Mouse (Mus musculus) spleen, postnatal 36 days (tissue): ENCODE data around the gene Sema3a.
"Not testable (repeated sequence)": the region's sequence is repeated elsewhere in the genome, so short reads cannot be mapped to it uniquely, and the experiment has no call there.

Experiments used
- DNase-seq, 2 experiments: peaks; one replicate each; pipeline ENCODE4 v3.0.0; 2022; ENCODE audit warnings: low spot score in 2 of 2, mixed read lengths in 1 of 2

Sema3a gene

DNA sequence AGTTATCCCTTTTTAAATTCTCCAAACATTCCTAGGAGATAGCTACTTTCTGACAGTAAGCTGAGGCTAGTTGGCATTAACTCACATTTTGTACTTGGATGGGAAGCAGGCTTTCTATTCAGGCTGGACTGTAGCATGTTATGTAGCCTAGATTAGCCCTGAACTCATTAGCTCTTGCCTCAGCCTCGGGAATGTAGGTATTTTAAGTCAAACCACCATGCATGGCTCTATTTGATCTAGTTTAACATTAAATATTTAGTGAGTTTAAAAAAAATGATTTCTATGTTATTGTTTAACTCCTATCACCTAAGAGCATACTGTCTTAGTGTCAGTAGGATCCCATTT is 423.0 kb downstream of the Sema3a start:
- no peak for DNase-seq

DNA sequence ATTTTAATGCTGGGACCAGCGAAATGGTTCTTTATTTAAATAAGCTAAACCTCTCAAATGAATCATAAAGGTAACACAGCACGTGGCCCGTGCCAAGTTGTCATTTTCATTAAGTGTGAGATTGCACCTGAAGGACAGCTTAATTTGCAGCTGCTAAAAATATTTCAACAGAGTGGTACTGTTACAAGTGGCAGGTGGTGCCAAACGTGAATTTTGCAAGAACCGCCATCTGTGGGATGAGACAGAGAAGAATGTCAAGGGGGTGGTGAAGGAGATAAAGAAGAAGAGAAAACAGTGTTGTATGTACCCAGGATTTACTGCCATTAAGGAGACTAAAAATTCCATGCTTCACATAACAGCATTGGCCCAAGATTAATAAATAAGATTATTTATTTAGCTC is 423.9 kb downstream of the Sema3a start:
- no peak for DNase-seq

DNA sequence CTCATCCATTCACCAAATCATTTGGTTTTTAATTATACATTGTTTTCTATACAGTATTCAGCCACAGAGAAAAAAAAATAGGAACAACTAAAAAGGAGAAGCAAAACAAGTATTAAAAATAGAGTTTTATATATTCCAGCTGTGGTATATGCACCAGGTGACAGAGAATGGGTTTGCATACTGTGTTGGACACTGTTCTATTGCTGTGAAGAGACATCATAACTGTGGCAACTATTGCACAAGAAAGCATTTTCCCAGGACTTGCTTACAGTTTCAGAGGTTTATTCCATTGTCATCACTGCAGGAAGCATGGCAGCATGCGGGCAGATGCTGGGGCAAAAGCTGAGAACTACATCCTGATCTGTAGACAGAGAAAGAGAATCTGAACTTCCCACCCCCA is 425.7 kb downstream of the Sema3a start:
- no peak for DNase-seq

DNA sequence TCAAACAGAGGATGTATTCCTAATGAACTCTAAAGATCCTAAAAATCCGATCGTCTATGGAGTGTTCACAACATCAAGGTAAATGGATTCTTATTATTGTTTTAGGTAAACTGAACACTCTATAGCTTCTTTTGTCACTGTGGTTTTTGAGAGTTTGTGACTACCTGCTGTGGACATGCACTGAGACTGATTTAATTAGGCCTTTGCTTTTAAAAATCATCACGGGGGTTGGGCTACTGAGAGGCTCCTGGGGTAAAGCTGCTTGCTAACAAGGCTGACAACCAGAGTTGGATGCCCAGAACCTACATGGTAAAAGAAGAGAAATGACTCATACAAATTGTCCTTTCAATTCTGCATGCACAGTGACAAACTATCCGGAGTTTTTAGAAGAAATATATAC is 432.0 kb downstream of the Sema3a start:
- no peak for DNase-seq

DNA sequence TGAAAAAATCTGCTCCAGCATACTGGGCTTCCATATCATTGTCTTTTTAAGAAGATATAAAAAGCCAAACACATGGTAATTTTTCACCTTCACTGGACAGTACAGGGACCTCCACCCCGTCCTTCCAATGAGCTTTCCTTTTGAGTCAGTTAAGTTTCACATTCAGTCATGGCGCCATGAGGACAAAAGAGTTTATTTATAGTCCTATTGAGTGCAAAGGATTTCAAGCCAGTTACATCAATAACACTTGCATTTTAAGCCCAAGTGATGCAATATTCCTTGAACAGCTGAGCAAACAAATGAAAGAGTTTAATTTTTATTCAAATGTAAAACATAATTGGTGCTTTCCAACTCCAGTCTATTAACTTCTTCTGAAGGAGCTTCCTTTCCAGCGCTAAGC is 448.7 kb downstream of the Sema3a start:
- DNase-seq: no peak

DNA sequence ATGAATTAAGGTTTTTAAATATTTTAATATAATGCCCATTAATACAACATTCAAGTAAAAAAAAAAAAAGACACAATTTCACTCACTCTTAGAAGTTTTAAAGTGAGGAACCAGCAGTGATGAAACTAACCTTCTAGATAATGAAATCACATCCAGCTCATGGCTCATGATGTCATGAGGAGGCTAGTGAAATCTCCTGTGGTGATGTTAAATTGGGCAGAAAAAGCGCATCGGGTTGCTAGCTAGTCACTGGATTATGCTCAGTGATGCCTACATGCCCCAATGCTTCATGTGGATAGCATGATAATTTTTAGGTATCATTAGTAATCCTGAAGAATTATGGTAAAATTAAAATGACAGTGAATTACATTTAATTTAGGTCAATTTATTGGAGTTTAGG is 453.9 kb downstream of the Sema3a start:
- no peak for DNase-seq

DNA sequence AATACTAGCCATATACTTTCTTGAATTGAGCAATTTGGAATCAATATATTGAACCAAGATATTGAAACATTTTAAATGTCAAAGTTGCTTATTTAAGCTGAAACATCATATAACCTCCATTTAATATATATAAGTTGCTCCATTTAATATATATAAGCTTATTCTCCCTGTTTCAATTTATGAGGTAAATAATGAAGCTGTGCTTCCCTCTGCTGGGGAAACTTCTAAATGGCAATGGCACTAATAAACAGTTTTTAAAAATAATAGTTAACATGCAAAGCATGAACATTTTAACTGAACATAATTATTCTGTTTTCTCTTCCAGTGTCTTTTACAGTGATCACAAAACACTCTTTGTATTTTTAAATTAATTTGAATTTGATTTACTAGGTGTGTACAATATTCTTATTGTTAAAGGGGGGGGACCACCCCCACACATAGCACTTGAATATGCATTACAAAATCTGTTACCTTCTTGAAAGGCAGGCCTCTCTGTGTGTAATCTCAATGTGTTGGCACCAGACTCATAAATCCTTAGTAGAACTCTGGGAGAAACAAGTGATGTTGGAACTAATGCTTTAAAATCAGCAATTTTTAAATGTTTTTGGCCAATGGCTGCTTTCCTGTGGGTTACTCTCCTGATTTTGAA is 460.5 kb downstream of the Sema3a start:
- DNase-seq: no peak

DNA sequence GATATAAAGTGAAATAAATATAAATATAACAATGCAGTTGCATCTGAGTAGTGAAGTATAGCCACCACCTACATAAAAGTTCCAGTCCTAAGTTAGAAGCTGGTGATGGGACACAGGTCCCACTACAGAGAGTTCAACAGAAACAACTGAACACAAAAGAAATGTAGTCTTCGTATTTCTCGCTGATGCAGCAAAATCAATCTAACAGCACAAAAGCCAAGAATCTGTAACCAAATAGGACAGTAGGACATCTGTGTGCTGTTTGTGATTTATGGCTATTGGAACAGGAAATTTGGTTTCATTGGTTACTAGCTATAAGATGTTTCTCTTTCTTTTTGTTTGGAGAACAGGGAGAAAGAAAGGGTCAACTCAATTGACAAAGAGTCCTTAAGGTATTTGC is 469.2 kb downstream of the Sema3a start:
- no peak for DNase-seq

DNA sequence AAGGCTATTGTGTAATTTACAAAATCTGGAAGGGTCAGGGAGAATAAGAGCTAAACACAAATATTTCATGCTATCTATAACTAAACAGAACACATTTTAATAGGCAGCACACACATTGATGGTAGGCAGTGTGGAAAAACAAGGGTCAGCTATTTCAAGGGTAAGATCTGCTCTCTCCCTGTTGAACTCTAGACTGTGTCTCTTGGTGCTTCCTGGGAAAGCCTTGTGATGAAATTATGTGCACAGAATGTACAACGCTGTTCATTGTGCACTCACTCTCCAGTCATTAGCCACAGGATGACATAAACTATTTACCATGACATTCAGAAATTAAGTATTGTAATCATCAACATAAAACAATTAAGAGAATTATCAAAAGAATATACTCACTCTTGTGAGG is 486.4 kb downstream of the Sema3a start:
- no peak for DNase-seq

DNA sequence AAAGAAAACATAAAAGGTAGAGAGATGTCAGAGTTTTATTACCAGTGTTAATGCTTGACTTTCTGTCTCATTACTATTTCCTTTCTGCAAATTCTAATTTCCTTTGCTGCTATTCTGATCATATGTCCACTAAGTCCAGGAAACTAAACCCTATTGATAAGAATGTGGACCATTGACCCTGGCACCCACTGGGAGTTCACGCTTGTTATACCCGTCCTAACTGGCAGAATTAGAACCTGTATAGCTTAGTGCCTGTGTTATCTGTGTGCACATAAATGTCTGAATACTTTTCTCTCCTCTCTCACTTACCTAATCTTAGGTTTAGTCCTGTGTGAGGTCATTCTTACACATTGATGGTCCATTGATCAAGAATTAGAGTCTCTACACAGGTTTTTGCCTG is 486.9 kb downstream of the Sema3a start:
- no peak for DNase-seq

DNA sequence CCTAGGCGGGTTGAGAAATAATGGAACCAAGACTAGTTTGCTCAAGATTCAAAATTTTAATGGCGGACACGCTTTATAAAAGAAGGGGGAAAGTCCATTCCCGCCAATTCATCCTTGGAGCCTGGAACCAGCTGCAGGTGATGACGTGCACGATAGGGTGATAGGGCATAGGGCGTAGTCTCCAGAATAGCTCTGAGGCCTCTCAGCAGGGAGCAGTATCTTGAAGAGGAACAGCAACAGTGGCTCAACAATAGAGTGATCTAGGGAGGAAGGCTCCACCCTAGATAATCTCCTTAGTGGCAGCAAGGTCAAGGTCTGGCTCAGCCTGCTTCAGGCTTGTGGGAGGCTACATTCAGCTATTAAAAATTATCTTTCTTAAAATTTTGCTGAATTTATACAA is 489.4 kb downstream of the Sema3a start:
- not testable (repeated sequence) for DNase-seq

DNA sequence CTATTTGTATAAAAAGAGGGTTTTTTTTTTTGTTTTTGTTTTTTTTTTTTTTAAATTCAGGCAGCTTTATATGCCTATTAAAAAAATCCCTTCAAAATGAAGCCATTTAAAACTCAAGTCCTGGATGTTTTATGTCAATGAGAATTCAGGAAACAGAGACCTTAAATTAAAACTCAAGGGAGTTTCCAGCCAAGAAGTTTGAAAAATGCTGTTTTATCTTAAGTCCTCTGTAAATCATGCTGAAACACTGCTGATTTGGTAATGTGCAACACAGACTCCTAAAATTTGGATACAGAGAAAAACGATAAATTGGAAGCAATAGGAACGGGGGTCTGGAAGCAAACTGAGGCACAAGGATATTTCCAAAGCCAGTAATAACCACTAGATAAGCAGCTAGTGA is 490.7 kb downstream of the Sema3a start:
- no peak for DNase-seq

DNA sequence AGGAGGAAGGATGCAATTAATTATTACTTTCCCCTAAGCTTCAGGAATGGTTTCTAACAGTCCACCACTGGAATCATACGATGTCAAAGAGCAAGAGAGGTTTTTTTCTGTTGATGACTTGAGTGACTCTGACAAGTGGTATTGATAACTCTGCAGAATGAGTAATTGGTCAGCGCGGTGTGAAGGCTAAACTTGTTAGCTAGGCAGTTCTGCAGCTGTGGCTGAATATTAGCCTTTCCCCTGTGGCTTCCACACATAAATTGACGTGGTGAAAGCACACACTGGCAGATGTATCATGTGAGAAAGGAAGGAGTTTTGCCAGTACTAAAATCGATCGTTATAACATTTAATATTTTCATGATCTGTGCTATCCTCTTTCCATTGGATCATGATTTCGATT is 497.4 kb downstream of the Sema3a start:
- DNase-seq: no peak

DNA sequence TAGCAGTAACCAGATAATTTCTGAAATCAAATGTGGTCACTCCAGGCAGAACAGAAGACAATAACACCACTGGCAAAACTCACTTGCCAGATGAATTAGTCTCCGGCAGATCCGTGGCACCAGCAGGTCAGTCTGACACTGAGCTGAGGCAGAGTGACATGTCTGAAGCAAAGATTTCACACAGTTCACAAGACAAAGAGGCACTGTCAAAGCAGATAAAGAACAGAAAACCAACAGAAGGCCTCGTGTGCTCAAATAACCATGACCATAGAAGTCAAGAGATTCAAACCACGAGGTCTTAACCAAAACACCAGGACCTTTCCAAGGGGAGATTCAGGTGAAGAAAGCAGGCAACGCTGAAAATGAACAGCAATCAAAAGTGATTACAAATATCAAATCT is 499.5 kb downstream of the Sema3a start:
- DNase-seq: no peak

DNA sequence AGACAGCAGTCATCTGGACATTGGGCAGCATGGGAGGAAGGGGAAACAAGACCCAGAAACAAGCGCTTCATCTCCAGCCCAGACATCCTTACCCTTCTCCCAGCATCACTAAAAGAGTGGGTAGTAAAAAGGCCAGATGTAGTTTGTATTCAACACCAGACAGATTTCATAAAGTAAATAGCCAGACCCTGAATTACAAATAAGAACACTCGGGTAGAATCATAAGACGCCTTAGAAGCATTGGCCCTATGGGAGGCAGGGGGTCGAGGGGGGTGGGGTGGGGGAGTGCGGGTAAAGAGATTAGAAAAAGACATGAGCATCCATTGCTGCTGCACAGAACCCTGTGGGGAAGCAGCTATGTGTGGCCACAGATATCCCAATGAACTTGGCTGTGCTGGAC is 500.9 kb downstream of the Sema3a start:
- no peak for DNase-seq

DNA sequence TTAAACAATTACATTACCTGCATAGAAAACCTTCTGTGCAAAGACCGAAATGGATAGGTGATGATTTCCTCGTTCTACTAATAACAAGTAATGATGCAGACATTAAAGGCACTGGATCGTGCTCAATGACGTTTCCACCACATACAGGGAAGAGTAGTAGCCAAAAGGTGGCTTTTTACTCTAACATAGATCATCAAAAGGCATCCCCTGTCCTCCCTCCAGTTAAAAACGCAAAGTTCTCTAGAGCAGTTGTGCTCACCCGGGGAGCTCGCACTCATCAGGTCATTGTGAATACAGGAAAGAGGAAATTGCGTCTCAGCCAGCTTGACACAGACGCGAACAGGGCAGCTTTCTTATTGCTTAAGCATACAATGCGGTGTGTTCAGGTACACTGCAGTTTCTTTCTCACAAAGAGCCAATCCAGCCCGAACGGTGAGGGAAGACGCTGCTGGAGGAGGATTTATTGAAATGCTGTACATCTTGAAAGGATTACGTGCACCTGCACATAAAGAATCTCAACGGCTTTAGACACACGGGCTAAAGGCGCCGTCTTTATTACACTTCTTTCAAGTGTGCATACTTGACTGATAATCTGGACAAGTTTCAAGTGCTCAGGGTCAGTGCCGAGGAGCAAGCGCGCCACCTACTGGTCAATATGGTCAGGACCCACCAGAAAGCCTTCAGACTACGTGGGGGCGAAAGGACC is 503.5 kb downstream of the Sema3a start:
- DNase-seq: peak in 1 of 2 experiments; percentile 10

DNA sequence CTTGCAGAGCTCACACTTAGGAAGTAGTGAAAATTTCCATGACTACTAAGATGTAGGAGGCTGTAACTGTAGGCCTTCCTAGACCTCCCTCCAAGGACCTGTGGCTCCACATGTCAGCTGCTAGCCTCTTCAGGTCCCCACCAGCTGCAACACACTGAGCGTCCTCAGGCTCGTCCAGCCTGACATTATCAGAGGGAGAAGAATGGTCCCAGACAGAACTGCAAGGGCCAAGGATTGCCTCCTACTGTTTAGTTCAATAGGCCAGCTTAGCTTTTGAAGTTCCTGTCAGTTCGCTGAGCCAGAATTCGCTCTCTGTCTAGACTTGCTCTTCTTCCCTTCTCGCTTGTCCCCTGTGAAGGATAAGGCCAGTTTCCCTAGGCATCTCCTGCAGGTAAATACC is 504.7 kb downstream of the Sema3a start:
- DNase-seq: no peak

DNA sequence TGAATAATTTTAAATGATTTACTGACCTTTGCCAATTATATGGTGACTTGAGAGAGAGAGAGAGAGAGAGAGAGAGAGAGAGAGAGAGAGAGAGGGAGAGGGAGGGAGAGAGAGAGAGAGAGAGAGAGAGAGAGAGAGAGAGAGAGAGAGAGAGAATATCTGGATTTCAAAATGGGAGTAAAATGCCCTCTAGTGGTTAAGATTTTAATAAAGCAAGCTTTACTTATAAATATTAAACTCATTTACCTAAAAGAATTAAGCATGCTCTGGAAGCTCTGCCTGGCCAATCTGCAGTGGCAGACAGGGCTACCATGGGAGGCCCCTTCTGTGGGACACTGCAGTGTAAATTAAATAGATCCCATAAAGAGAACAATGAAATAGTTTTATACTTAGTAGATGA is 505.5 kb downstream of the Sema3a start:
- DNase-seq: no peak

DNA sequence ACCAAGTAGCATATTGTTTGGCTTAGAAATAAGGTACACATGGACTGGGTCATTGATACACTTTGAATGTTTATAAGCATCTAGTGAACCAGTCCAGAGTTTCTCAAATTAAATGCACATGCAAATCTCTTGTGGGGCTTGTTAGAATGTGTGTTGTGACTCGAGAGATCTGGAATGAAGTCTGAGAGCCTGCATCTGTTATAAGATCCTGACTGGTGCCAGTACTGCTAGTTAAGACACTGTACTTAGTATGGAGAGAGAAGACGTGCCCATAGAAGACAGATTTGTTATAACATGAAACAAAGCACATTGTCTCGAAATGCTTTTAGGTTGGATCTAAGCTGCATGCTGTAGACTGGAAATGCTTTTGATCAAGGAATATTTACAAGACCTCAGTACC is 511.0 kb downstream of the Sema3a start:
- DNase-seq: no peak
